Mouse (Mus musculus) hindlimb bud, embryonic 11.5 days (tissue): Measurements from ENCODE around the gene Atg16l2.

ENCODE experiments used
- DNase-seq: peaks from one replicate; pipeline ENCODE4 v3.0.0-alpha.2; 2012; ENCODE audit warnings: low read depth, low spot score; ENCODE audit errors: extremely low spot score

Atg16l2 gene

DNA sequence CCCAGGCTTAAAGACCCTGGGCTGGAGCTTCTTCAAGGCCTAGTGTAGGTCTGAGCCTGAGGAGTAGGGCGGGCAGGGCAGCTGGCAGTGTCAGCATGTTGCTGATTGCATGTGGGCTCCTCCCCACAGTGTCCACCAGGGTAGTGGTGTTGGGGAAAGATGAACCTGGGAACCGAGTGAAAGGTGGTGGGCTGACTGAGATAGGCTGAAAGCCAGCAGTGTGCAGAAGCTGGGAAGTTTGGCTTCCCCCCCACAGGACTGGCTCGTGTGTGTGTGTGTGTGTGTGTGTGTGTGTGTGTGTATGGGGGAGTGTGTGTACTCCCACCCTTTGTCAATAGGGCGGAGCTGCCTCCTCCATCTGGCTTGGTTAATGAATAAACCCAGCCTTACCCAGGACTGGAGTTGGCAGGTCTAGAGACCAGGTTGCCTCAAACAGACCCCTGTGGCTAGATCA is 21.1 kb upstream of the Atg16l2 start:
- DNase-seq = no peak

DNA sequence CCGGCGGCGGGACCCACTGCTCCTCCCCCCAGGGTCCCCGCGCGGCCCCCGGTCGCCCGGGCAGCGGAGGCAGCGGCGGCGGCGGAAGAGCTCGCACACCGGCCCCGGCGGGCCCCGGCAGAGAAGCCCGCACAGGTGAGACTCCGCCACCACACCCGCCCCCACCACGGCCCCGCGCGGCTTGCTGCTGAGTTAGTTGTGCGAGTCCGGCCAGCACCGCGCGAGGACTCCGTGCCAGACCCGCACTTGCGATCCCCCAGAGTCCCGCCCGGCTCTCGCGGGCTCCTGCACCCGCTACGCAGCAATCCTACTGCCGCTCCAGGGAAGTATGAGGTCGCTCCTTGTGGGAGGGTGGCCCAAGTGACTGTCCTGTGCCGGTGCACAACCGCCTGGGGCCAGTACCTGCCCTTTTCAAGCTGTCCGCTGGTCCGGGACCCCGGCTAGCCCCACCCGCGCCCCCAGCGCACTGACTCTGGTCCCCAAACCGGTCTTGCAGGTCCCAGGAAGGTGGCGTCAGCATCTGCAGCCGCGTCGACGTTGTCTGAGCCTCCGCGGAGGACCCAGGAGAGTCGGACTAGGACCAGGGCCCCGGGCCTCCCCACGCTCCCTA is 19.3 kb upstream of the Atg16l2 start:
- no peak for DNase-seq

DNA sequence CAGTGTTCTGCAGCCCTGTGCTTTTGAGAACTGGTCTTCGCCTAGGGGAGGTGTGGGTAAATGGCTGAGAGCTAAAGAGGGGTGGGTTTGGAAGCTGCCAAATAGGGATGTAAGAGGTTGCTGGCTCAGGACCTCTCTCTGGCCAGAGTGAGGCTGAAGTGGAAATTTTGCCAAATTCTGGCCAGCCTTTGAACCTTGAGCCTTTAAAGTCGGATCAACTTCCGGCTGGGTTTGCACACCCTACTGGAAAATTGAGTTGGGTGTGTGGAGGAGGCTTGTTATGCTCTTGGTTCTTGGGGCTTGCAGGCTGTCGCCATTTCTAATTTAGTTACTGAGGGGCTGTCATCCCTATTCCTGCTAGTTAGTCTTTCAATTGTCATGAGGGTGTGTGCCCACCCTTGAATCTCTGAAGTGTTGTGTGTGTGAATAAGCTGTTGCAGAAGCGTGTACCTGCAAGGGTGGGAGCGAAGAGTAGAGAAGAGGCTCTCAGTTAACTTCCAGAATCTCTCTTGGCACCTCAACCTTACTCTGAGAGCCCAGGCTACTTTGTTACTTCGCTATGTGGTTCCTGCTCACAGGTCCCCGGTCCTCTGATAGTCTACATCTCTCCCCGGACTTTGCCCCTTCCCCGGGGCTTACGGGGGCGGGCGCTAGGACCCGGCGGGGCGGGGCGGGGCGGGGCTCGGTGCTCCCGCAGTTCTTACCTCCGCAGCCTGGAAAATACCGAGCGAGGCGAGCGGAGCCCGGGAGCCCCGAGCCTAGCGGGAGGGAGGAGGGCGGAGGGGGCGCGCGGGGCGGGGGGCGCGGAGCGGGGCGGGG is 18.6 kb upstream of the Atg16l2 start:
- DNase-seq = no peak

DNA sequence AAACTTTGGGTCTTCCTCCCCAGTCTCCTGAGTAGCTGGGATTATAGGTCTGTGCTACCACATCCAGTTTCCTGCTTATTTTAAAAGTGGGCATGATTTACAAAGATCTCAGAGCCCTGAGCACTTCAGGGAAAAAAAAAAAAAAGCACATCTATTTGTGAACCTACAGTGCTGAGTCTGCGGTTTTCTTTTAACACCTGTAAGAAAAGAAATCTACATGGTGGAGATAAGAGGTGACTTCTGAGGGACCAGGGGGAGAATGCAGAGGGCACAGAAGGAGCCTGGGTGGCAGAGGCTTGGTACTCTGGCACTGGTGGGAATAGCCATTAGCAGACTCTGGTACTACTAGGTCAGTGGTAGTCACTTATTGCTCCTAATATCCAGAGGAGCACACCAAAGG is 17.7 kb upstream of the Atg16l2 start:
- no peak for DNase-seq

DNA sequence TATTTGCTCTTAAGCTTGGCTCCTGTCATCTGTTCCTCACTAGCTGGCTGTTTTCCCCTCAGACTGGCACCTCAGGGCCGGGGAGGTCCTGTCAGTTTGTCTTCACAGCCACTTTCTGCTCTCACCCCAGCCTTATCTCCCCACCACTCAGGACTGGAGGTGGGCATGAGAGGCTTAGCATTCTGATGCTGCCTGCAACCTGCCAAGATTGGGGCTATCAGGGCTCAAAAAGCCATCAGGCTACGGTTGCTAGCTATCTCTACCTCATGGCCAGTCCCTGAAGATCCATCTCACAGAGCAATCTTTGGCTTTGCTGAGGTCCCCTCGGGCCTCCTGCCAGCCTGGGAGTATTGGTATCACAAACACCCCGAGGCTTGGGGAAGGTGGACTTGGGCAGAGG is 16.8 kb upstream of the Atg16l2 start:
- no peak for DNase-seq

DNA sequence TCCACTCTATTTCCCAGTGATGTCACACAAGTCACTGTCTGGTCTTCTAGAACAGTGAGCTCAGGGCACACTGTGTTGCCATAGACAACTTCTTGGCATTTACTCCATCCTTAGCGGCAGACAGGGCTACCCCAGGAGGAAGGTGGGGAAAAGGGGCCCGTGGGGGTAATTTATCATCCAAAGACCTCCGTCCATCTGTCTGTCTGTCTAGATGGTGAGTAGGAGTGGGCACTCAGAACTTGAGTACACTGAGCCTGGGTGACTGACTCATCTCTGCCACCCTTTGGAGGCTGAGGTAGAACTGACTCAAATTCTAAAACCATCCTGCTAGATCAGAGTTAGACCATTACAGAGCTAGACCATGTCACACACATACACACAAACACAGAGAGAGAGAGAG is 15.0 kb upstream of the Atg16l2 start, which contains the start of gene Stard10:
Stard10 (plus strand) TSS at position 73 of the 400 bp plus-strand sequence.
- DNase-seq = no peak

DNA sequence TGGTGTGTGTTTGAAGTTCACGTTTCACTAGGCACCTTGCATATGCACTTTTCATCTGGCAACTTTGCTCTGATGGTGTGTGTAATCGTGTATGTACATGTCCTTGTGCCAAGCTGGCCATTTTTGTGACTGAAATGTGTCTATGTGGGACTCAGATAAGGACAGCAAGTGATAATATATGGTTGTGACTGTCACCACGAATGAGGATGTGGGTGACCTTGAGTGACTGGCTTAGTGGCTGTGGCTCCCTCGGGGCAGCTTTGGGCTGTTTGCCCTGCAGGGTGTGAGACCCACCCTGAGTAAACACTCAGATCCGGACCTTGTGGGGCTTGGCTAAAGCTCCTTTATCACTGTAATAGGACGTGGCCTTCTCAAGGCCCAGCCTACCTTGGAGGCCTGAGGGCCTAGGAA is 14.5 kb upstream of the Atg16l2 start:
- no peak for DNase-seq

DNA sequence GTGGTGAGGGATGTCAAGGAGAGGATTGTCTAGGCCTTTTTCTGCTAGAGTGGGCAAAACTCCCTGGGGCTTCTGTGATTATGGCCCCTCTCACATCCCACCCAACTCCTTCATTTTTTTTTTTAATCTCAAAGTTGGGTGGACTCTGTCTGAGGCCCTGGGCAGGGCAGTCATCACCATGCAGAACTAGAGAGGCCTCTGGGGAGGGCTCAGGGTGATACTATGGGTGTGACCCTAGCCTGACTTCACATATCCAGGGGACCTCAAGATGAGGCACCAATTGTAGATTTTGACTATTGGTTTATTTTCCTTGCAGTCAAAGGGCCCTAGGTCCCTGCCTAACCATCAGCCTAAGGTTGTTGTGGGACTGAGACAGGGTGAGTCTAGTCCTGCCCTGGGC is 13.6 kb upstream of the Atg16l2 start:
- no peak for DNase-seq

DNA sequence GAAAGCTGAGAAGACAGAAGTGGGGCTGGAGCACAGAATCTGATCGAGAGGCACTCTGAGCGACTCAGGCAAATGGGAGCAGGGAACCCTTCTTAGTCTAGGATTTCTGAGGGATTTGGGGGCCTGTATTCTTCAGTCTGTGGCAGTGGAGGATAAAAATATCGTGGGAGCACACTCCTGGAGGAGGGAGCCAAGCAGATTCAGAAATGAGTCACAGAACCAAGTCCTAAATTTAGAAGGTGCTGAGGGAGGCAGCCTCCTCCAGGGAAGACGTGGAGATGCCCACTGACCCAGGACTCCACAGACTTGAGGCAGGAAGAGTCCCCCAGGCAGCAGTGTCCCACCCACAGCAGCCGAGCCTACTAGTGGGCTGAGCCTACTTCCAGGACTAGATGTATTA is 12.3 kb upstream of the Atg16l2 start:
- no peak for DNase-seq

DNA sequence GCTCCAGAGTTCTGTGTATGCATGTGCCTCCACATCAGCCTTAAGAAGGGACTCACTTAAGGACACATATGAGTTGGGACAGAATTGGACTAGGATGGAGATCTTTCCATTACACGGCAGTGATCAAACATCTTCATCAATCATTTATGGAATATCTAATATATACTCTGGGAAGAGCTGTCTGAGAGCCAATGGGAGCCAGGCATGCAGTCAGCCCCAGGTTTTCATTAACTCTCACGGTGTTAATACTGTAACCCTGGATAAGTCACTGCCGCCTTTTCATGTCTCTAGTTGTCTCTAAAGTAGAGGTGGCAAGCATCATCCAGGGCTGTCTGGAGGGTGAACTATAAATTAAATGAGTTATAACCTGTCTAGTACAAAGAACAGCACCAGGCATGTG is 11.0 kb upstream of the Atg16l2 start:
- no peak for DNase-seq

DNA sequence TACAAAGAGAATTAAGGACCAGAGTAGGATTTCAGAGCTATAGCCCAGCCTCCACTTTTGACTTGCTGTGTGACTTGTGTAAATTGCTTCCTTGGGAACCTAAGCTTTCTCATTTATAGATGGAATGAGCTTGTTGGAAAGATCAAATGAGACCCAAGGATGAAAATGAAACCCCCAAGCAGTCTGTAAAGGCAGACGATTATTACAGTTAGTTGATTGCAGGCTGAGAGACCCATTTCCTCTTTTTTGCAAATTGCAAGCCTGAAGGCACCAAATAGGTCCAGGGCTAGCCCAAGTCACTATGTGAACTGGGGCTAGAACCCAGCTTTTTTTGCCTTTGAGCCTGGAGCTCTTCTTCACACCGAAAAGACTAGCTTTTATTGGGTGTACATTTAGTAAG is 9.0 kb upstream of the Atg16l2 start:
- DNase-seq = no peak

DNA sequence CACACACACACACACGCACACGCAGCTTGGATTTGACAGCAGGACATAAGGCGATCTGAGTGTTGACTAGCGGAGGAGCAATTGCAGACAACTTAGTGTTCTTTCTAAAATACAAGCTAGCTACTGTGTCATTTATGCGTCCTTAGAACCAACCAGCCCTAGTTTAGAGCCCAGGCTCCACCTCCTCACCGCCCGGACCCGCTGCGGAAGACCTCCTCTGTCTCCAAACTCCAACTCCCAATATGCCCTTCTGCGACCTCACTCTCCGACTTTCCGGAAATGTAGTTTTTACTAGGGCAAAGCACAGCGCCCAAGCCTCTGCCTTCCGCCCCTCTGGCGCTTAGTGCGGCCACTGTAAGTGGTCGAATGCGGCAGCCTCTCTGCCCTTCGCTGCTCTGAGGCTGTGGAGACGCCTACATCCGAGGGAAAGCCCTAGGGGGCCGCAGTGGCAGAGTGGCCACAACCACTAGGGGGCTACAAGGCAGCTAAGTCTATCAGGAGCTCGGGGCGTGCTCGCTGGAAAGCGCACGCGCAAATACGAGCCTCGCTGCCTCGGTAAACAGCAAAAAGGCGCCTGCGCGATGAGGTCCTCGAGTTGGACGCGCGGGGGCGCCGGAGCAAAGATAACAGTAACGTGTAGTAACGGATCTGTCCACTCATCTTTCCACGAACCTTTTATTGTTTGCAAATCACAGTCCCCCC is 8.4 kb upstream of the Atg16l2 start:
- DNase-seq = peak; percentile 89

DNA sequence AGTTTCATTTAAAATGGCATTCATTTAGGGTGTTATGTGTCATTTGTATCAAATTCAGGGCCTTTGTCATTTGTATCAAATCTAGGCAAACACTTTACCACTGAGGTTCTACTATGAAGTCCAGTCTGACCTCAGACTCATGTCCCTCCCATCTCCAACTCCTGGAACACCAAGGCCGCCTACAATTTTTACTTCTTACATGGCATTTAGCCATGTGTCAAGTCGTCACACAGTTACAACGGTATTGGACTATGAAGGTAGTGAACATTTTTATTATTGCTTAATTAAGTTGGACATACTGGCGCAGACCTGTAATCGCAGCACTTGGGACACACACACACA is 7.9 kb upstream of the Atg16l2 start:
- no peak for DNase-seq

DNA sequence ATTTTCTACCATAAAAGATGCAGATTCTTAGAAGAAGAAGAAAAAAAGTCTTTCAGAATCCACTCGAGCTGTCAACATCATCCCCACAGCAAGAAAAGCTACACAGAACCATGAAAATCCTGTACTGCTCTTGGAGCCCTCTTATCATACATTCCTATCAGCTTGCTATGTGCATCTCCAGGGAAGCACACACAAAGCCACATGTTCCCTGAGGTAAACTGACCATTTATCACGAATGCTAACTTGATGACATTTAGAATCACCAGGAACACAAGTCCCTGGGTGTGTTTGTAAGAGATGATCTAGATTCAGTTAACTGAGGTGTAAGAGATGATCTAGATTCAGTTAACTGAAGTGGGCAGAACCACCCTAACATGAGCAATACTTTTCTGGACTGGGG is 4.8 kb upstream of the Atg16l2 start:
- no peak for DNase-seq

DNA sequence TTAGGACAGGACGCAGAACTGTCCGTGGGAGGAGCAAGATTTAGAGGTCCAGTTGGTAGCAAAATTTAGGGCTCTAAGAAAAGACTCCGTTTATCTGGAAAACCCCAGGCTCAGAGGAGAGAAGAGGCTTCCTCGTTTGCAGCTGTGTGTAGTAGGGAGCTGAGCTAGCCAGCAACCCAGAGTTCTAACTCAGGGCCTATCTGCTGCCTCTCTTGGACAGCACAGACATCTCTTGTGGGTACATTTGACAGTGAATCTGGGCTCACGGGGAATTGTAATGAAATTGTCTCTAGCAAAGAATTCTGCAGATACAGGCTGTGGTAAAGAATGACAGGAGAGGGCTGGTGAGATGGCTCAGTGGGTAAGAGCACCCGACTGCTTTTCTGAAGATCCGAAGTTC is 640 bp upstream of the Atg16l2 start:
- no peak for DNase-seq

DNA sequence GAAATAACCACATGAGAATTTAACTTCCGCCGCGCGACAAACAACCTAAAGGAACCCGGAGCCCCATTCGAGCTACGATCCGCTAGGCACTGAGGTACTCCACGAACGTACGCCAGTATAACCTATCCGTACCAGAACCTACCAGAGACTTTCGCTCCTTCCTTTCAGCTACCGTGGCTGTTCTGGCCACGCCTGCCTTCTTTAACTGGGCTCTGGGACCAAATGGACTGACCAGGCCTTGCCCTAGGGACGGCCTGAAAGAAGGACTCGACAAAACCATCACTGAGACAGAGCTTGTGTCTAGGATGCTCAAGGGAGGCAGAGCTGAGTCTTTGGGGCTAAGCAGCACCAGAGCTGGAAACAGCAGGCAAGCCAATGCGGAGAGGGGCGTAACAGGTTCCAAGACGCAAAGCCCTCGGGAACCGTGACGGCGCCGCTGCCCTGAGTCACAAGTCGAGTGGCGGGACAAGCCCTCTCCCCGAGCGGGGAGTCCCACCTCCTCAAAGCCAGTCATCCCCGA is 630 bp downstream of the Atg16l2 start:
- no peak for DNase-seq

DNA sequence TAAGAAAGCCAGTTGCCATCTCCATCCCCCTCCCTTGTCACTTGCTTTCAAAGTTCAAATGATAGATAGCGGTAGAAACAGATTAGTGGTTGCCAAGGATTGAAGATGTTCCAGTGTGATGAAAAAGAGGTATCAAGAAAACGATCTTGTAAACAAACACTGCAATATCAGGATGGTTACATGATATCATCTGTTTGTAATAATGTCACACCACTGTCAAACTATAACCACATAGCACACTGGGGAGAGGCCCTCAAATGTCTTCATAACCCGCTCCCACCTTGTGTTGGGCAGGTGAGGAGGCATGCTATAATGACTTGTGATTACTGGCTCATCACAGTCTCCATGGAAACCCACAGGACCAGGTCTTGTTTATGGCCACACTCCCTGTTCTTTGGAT is 3.7 kb downstream of the Atg16l2 start:
- no peak for DNase-seq

DNA sequence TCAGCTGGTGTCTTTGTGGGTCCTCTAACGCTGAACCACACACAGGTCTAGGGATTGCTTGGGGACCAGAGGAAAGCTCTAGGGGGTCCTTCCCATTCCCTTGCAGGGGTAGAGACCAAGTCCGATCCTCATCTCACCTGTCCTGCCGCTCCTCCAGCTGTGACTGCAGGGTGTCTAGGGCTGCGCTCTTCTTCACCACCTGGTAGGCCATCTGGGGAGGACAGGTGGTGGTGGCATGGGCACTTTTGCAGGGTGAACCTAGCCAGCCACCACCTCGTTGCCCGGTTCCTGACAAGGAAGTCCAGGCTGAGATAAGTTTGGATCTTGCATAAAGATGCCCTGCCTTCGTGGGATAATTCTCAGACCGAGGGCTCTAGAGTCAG is 5.0 kb downstream of the Atg16l2 start:
- DNase-seq = no peak

DNA sequence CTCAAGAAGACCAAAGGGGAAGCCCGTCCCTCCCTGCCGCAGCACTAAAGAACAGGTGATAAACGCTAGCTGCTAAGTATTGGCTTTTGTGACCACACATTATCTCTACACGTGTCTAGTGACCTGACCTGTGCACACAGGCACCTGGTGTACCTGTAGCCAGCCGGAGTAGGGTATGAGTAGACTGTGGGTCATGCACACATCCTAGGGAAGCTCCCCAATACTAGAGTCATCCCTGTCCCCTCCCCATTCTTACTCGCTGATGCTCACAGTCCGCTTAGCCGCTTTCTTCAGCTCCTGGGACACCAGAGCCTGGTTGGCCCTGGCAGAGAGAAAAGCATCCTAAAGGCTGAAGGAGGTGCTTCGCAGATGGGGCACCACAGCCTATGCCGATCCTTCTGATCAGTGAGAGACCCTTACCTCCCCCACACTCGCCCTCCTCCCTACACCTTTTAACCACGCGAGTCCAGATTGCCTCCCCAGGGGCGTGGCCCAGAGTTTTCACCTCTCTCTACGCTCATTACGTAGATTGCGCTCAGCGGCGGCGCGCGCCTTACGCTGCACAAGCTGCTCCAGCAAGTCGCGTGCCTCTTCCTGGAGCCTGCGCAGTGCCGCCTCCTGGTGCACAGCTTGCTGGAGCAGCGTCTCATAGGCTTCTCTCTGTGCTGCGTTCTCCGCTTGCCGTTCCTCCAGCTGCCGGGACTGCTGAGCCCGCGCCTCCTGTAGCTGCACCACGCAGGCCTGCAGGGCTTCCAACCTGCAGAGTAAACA is 5.6 kb downstream of the Atg16l2 start:
- no peak for DNase-seq

DNA sequence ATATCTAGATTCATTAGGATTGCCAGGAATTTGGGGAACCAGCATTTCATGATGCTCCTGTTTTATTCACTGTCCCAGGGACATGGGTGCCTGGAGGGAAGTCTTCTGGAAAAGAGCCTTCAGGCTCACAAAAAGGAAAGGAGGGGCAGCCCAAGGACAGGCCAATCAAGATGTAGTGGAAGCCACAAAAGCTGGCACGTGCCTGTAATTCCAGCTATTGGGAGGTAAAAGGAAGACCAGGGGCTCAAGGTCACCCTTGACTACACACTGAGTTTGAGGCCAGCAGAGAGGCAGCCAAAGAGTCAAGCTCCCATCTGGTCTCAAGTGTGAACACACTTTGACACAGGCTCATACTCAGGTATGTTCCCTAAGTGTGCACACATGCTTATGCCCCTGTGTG is 6.6 kb downstream of the Atg16l2 start:
- DNase-seq = no peak

DNA sequence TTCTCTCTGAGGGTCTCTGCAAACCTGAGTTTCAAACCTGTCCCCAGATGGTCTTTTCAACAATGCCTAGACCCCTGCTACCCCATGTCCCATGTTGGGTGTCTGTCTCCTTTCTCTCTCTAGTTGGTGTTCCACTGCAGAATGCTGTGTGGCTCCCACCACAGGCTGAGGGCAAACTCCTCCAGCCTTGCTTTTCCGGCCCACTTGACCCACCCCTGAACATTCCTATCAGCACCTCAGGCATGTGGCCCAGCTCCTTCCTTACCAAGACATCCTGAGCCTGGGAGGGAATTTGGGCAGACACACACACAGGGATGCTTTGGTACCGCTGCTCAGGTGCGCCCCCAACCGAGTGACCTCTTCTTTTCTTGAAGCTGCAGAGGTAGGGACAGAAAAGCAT is 8.4 kb downstream of the Atg16l2 start:
- no peak for DNase-seq
